Comparison of ENCODE assay signal across 24 mouse cellular contexts in the genomic region with DNA sequence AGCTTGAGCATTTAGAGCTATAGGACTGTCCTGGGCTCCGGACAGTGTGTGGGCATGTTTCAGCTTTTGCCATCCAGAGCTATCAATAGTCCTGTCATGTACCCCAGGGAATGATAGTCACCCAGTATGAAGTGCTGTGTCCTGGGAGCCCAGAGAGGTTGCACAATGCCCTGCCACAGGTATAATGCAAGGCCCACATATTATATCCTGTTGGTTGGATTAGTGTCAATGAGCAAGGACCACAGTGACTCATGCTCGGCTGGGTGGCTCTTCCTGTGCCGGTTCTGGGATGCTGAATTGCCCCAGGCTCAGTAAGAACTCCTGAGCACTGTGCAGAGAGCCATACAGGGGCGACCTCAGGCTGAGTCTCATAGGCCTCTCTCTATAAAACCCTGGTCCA.
"Had no signal": no experiment of that assay in that cellular context is flagged by ENCODE, and none has a peak within 500 bp of the region (broad histone marks: within the 10 kb centered on the region; RNA-seq: fewer than 3 reads in every experiment).

No protein-coding gene starts in this region.

- H3K4me2 ChIP-seq: heart, embryonic 11.5 days; heart, embryonic 13.5 days; heart, embryonic 15.5 days; hindbrain, embryonic 13.5 days; hindbrain, embryonic 15.5 days; kidney, embryonic 15.5 days; limb, embryonic 12.5 days; liver, embryonic 11.5 days; liver, embryonic 13.5 days; liver, embryonic 15.5 days had no signal

- DNase-seq: gastrocnemius, postnatal 10 days; gastrocnemius, postnatal 25 days; heart, adult 2 months; heart, postnatal 14 days; heart, postnatal 36 days; kidney, adult 11 months; kidney, adult 2 months; kidney, adult 9 months; kidney, postnatal 14 days; kidney, postnatal 36 days; layer of hippocampus, postnatal 36 days; liver; liver, embryonic 13.5 days; liver, postnatal 0 days had no signal

- H3K36me3 ChIP-seq: heart, embryonic 13.5 days; heart, embryonic 15.5 days; hindbrain, embryonic 13.5 days; hindbrain, embryonic 15.5 days; kidney, embryonic 15.5 days; limb, embryonic 10.5 days; limb, embryonic 12.5 days; liver, embryonic 13.5 days; liver, embryonic 15.5 days had no signal

- H3K4me3 ChIP-seq: heart, adult 2 months; heart, embryonic 13.5 days; heart, embryonic 15.5 days; hindbrain, embryonic 13.5 days; hindbrain, embryonic 15.5 days; kidney, embryonic 15.5 days; limb, embryonic 10.5 days; limb, embryonic 12.5 days; liver, embryonic 13.5 days; liver, embryonic 15.5 days had no signal

- H3K27me3 ChIP-seq: heart, embryonic 13.5 days; heart, embryonic 15.5 days; hindbrain, embryonic 13.5 days; hindbrain, embryonic 15.5 days; kidney, embryonic 15.5 days; limb, embryonic 12.5 days; liver, embryonic 13.5 days; liver, embryonic 15.5 days had no signal
